Mouse (Mus musculus) CD4-positive, CD25-positive, alpha-beta regulatory T cell, adult 4 months (primary cell): ENCODE data around the gene Olfr836. TPM values are rescaled to one million over a fixed set of nuclear protein-coding genes. Genes with fewer than 3 reads are reported as not detected.
"Not testable (repeated sequence)": the region's sequence is repeated elsewhere in the genome, so short reads cannot be mapped to it uniquely, and the experiment has no call there.

Experiments used
- ATAC-seq: one replicate; pipeline ENCODE4 v1.8.0; 2017
- polyA plus RNA-seq, 2 experiments: library from polyadenylated mRNA; unstranded; fragments of 100-300 nt; shearing (Covaris generic); gene quantifications; one replicate each; pipeline ENCODE4 v1.2.1; 2017

The Olfr836 gene
- not detected for polyA plus RNA-seq

DNA sequence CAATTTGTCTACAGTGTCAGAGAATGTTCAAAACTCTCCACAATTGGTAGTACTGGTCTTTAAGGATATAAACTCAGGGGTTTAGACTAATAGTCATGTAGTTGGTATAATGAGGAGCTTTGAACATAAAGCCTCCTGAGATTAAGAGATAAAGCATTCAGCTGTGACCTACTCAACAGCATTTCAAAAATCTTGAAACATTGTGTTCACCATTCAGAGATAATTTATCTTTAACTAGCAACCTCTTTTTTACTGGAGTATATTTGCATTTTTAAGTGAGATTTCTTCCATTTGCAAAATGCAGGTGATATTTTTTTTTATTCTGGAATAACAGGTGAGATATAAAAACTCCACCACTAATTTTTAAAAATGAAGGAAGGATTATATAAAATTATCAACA lies at the start of gene Olfr836:
TSS of gene Olfr836 (plus strand) at position 301 of the 400 bp plus-strand sequence.
- no peak for ATAC-seq

DNA sequence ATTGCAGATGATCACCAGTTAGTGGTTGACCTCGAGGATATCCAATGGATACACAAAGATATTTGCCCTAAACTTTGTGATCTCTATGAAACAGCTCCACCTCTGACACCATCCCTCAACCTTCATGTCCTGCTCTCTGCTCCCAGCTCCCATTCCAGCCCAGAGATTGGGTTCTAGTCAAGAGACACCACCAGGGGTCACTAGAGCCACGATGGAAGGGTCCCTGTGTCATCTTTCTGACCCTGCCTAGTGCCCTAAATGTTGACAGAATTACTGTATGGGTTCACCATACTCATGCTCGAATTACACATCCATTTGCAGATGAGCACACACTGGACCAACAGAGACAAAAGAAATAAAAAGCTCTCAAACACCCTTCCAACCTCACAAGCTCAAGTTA lies 35.2 kb upstream of the Olfr836 start:
- ATAC-seq = no peak

DNA sequence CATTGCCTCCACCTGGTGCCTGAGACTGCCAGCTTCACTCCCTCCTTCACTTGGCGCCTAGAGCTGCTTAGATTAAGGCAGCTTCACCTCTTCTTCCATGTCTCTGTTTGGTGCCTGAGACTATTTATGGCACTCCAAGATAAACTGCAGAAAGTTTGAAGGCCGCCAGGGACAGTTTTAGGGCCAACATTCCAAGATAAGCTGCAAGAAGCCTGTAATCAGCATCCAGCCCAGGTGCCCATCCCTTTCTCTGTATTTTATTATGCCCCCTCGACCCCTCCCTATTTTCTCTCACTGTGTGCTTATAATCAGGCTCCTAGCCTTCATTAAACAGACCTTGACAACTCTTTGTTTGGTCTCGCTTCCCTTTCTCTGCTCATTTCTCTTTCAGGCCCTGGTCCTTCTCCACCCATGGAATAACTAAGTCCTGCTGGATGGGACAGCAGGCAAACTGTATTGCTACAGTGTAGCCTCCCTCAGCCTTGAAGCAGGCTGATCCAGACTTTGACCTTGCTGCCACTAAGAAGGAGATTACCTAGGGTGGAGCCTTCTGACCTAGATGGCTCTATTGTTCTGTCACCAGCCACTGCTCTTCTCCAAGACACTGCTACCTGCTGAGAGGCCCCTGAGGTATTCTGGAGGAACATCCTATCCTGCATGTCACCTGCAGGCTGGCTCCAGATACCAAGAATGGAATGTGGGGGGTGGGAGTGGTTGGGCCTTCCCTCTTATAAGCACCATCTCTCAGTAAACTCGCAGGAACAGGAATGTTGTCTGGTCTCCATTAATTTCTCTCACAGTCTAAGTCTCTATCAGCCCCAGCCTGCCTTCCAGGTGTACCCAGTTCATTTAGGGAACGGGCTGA lies 27.1 kb upstream of the Olfr836 start:
- not testable (repeated sequence) for ATAC-seq

DNA sequence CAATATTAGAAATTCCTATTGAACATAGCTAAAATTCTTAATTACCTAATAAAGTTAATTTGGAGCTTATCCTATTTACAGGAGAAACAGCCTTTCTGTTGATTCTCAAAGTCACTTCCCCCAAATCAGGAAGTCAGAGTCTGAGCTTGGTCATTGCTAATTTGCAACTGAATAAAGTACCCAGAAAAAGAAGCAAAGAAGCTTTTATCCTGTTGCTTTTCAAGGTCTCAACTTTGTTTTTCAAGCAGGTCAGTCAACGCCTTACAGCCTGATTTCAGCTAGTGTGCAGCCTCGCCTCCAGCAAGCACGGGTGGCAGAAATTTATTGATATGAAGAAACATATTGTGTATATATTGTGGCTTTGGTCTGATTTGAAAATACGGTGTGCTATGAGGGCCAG lies 22.9 kb upstream of the Olfr836 start:
- ATAC-seq = no peak

DNA sequence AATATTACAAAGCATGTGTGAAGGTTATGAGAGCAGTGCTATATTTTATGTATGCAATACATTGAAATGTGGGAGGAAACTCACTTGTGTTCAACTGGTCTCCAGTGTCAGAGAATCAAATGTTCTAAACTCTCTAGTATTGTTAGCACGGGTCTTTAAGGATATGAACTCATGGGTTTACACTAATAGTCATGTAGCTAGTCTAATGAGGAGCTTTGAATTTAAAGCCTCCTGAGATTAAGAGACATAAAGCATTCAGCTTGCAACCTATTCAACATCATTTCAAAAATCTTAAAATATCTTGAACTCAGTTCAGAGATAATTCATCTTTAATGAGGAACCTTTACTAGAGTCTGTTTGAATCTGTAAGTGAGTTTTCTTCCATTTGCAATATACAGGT lies 15.8 kb downstream of the Olfr836 start, which contains the start of gene Olfr837:
TSS of gene Olfr837 (plus strand) at position 301 of the 400 bp plus-strand sequence.
- no peak for ATAC-seq

Other genes starting within 250 kb of the Olfr836 start
- not detected for gene Olfr830, start 245.7 kb upstream of the Olfr836 start, polyA plus RNA-seq
- not detected for gene Olfr832, start 183.3 kb upstream of the Olfr836 start, polyA plus RNA-seq
- not detected for gene Olfr834, start 132.4 kb upstream of the Olfr836 start, polyA plus RNA-seq
- not detected for gene Olfr835, start 87.6 kb upstream of the Olfr836 start, polyA plus RNA-seq
- gene Olfr837, start 15.9 kb downstream of the Olfr836 start, polyA plus RNA-seq = under 1 TPM in 1 of 2 experiments, not detected in 1; 0.22 TPM
- not detected for gene Olfr839-ps1, start 56.9 kb downstream of the Olfr836 start, polyA plus RNA-seq
- not detected for gene Olfr843, start 131.6 kb downstream of the Olfr836 start, polyA plus RNA-seq
- gene Olfr844, start 196.0 kb downstream of the Olfr836 start, polyA plus RNA-seq = not detected
- not detected for gene Olfr845, start 216.1 kb downstream of the Olfr836 start, polyA plus RNA-seq
- gene Olfr846, start 243.6 kb downstream of the Olfr836 start, polyA plus RNA-seq = not detected